Mouse (Mus musculus) kidney, embryonic 16.5 days (tissue): ENCODE measurements at regions not wholly inside any gene's neighbourhood (a gene's known extent, or its start where the extent isn't known, plus 50 kb on each side); places are given as distances from the start of the nearest gene placed in this dataset.

Experiments
- ATAC-seq: fragments of 200-750 bp; cut with Nextera tagmentation; 2 replicates; pipeline ENCODE4 v1.8.0; 2017; ENCODE audit warnings: moderate TSS enrichment; ENCODE audit not compliant: low FRiP score, low TSS enrichment
- H3K27ac ChIP-seq: fragments of 300-500 bp; sonication (generic); 2 replicates; pipeline ENCODE4 v1.5.1; 2014; ENCODE audit warnings: low read length
- H3K27me3 ChIP-seq: fragments of 300-500 bp; sonication (generic); 2 replicates; pipeline ENCODE4 v1.6.1; 2014; ENCODE audit warnings: low read length, control low read depth, mixed read lengths; ENCODE audit not compliant: insufficient read depth
- H3K36me3 ChIP-seq: fragments of 300-500 bp; sonication (generic); 2 replicates; pipeline ENCODE4 v1.6.1; 2014; ENCODE audit warnings: low read length, control low read depth, mixed read lengths; ENCODE audit not compliant: insufficient read depth
- H3K4me1 ChIP-seq: fragments of 300-500 bp; sonication (generic); 2 replicates; pipeline ENCODE4 v1.6.1; 2014; ENCODE audit warnings: low read length, control low read depth, mixed read lengths; ENCODE audit not compliant: insufficient read depth
- H3K4me2 ChIP-seq: fragments of 300-500 bp; sonication (generic); replicated peaks from 2 replicates; pipeline ENCODE4 v1.6.1; 2014; ENCODE audit warnings: low read depth, low read length
- H3K4me3 ChIP-seq: fragments of 300-500 bp; sonication (generic); 2 replicates; pipeline ENCODE4 v1.5.1; 2014; ENCODE audit warnings: mild to moderate bottlenecking, low read length
- H3K9ac ChIP-seq: fragments of 300-500 bp; sonication (generic); replicated peaks from 2 replicates; pipeline ENCODE4 v1.6.1; 2014; ENCODE audit warnings: low read length
- H3K9me3 ChIP-seq: fragments of 300-500 bp; sonication (generic); 2 replicates; pipeline ENCODE4 v1.6.1; 2016; ENCODE audit warnings: low read length, control low read depth
- WGBS: fragments of 180-500 bp; shearing (Covaris S2); extraction: QIAGEN DNeasy Blood & Tissue Kit; methylation state at CpG from one replicate; pipeline ENCODE4 v1.1.7; 2014; 5-methylcytosine and 5-hydroxymethylcytosine counted together

DNA sequence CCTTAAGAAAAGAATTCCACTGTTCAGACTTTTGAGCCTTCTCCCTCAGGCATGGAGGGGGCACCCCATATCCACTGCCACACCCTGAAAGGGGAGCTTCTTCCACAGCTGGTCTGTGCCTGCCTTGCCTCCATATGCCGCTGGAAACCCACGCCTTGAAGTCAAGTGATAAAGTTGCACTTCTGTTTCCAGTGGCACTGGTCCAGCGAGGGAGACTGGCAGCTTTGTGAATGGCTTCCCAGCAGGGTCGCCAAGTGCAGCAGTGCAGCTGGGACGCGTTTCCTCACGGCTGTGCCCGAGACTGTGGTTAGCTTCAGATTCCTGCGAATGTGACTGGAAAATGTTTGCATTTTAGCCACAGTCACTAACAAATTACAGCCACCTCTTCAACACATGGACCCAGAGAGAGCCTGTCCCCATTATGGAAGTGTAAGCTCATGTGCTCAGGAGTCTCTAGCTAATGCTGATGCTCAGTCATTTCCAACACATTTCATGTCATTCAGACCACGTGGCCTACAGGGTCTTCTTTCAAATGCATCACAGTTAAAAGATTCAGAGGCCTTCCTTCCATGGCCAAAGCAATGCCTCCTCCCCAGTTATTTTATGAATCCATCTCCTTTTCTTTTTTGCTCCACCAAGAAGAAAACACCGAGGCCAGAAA, 557.2 kb upstream of the Mpdz start:
- no peaks in the 10 kb centered on the region for H3K27me3 ChIP-seq
- H3K9ac ChIP-seq, result no peak overlapping the region
- no peak overlapping the region for H3K4me3 ChIP-seq
- H3K36me3 ChIP-seq, result no peaks in the 10 kb centered on the region
- WGBS, result 43% methylated on average over 11 of the region's 11 CpGs
- no peaks in the 10 kb centered on the region for H3K9me3 ChIP-seq
- H3K4me2 ChIP-seq, result no peak overlapping the region
- no peak overlapping the region for H3K27ac ChIP-seq
- ATAC-seq, result peak; percentile 49; the same call in 1 of the 2 replicates
- H3K4me1 ChIP-seq, result 0 out of 2 replicates have a peak, but pooled peaks cover 14% of the 10 kb centered on the region

DNA sequence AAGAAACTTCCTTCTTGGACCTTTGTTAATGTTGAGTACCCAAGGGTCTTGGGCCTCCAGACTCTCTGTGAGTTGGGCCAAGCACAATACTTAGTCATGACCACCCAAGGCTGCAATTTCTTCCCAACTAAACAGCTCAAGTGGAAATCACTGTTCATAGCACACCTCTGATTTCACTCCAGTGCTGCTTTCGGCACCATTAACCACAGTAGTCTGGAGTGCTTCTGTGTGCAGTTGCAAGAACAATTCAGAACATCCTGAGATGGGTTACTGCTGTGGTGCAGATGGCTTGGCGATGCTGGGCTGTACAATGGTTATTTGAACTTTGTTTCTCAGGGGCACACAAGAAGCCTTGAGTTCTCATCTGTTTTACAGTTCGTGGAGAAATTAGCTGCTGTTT, 556.5 kb upstream of the Mpdz start:
- Histone ChIP-seq H3K9me3 (no peaks in the 10 kb centered on the region), H3K36me3 (no peaks in the 10 kb centered on the region), H3K27ac (no peak overlapping the region), H3K4me3 (no peak overlapping the region), H3K4me1 (0 out of 2 replicates have a peak, but pooled peaks cover 14% of the 10 kb centered on the region), H3K4me2 (no peak overlapping the region), H3K27me3 (no peaks in the 10 kb centered on the region), H3K9ac (no peak overlapping the region)
- ATAC-seq, result peak; percentile 51; the same call in 1 of the 2 replicates
- 69% methylated on average over 3 of the region's 3 CpGs for WGBS

DNA sequence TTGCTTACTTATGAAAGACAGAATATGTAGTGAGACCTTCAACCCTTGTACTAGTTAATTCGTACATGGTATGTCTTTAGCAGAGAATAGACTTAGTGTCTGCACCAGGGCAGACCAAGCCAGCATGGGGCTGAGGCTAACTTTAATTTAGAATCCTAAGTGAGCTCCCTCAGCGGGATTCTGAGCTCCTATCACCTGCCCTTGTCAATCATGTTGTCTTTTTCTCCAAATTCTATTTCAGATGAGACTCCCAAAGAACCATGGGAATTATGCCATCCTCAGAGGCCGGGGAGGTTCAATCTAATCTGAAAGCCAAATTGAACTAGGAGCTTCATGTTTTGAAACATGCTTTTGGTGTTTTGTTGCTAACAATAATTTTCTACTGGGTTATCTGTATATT, 553.8 kb upstream of the Mpdz start:
- no peaks in the 10 kb centered on the region for H3K27me3 ChIP-seq
- 0 out of 2 replicates have a peak, but pooled peaks cover 11% of the 10 kb centered on the region for H3K4me1 ChIP-seq
- no peak for ATAC-seq
- H3K9me3 ChIP-seq, result no peaks in the 10 kb centered on the region
- no peak overlapping the region for H3K4me3 ChIP-seq
- no peak overlapping the region for H3K27ac ChIP-seq
- no peak overlapping the region for H3K9ac ChIP-seq
- no peaks in the 10 kb centered on the region for H3K36me3 ChIP-seq
- H3K4me2 ChIP-seq, result no peak overlapping the region
- 82% methylated on average over 3 of the region's 3 CpGs for whole genome bisulfite sequencing

DNA sequence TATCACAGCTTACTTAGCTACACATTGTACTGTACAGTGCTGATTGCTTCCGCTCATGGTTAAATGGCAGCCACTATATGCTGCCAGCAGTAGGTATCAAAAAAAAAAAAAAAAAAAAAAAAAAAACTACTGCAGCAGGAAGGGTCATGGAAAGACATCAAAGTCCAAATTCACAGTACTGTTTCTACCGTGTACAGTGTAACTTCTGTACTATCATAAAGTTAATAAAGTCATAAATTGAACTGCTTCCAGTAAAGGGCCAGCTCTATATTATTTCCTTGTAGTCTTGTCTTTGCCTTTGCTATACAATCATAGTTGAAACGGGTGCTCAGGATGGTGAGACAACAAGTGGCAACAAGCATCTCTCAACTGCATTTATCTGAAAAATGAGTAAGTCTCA, 552.6 kb upstream of the Mpdz start:
- ATAC-seq, result no peak
- Histone ChIP-seq H3K27ac (no peak overlapping the region), H3K9me3 (no peaks in the 10 kb centered on the region), H3K4me1 (0 out of 2 replicates have a peak, but pooled peaks cover under 1% of the 10 kb centered on the region), H3K27me3 (no peaks in the 10 kb centered on the region), H3K4me3 (no peak overlapping the region), H3K4me2 (no peak overlapping the region), H3K9ac (no peak overlapping the region), H3K36me3 (no peaks in the 10 kb centered on the region)
- 86% methylated on average over 3 of the region's 3 CpGs for WGBS

DNA sequence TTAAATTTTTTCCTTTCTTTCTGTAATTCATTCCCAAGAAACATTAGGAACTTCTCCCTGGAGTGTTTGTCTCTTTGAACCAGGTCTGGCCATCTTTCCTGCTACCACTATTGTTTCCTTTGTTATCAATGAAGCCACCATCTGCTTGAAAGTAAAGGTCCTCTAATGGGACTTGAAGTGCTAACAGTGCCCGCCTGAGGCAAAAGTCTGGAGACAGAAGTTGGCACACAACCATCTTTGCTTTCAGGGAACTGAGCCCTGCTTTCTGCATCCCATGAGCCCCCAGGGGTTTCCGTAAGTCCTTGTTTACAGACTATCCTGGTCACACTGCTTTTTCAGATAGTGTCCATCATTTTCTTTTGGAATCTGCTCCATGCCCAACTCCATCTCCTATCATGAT, 546.2 kb upstream of the Mpdz start:
- 83% methylated on average over 2 of the region's 2 CpGs for WGBS
- H3K27ac ChIP-seq, result no peak overlapping the region
- H3K9me3 ChIP-seq, result no peaks in the 10 kb centered on the region
- H3K4me2 ChIP-seq, result no peak overlapping the region
- no peaks in the 10 kb centered on the region for H3K27me3 ChIP-seq
- no peak overlapping the region for H3K4me3 ChIP-seq
- no peak for ATAC-seq
- H3K9ac ChIP-seq, result no peak overlapping the region
- no peaks in the 10 kb centered on the region for H3K36me3 ChIP-seq
- no peaks in the 10 kb centered on the region for H3K4me1 ChIP-seq

DNA sequence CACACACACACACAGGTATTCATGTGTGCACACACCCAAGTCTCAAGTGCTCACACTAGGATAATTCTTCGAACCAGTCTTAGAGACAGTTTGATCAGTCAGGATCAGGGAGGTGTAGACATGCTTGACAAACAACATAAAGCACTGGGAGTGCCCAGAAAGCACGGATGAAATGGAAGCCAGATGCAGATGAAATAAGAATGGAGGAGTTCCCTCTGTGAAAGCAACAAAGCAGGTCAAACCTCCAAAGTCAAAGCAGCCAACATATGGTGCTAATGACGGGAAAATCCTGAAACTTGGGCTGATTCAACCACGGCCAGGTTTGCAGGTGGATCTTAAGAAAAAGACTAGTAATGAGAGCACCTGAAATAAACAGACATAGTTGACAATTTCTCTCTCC, 544.0 kb upstream of the Mpdz start:
- WGBS, result 57% methylated on average over 4 of the region's 4 CpGs
- no peak overlapping the region for H3K27ac ChIP-seq
- no peak overlapping the region for H3K4me3 ChIP-seq
- no peak overlapping the region for H3K4me2 ChIP-seq
- H3K9ac ChIP-seq, result no peak overlapping the region
- no peaks in the 10 kb centered on the region for H3K36me3 ChIP-seq
- no peak for ATAC-seq
- no peaks in the 10 kb centered on the region for H3K4me1 ChIP-seq
- no peaks in the 10 kb centered on the region for H3K9me3 ChIP-seq
- H3K27me3 ChIP-seq, result no peaks in the 10 kb centered on the region

DNA sequence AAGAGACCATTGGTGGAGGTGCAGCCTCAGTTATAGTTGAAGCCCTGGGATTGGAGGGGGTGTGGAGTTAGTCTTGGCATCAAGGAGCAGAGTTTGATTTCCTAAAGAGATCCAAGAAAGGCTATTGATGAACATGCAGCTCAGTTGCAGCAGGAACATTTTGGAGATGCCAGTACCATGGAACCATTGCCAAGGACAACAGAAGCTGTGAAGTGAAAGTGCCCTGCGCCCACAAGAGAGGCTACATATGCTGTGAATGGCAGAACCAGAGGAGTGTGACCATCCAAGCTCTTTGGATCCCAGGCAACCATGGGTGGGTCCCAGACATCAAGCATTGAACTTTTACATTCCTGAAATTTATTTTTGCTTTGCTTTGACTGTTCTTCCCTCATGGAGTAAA, 539.2 kb upstream of the Mpdz start:
- WGBS, result 85% methylated on average over 1 of the region's 1 CpGs
- no peak for ATAC-seq
- H3K4me3 ChIP-seq, result no peak overlapping the region

DNA sequence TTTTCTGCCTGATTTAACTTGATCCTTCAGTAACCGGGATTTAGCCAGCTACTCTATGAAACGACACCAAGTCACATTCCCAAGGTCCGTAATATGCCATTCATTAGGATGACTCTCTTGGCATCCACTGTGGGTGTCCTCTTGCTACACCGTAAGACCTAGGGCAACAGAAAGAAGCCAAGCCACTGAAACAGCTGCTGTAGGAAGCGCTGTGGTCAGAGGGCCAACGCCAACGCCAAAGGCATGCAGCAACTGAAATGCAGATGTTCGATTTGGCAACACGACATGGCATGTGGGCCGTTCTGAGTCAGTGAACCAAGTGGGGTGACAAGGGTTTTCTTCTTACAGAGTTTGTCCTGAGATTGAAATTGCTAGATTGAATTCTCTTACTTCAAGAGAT, 527.9 kb upstream of the Mpdz start:
- Histone ChIP-seq H3K36me3 (no peaks in the 10 kb centered on the region), H3K9ac (no peak overlapping the region), H3K27ac (no peak overlapping the region), H3K9me3 (no peaks in the 10 kb centered on the region), H3K4me3 (no peak overlapping the region), H3K4me2 (no peak overlapping the region), H3K4me1 (no peaks in the 10 kb centered on the region), H3K27me3 (no peaks in the 10 kb centered on the region)
- ATAC-seq, result no peak
- WGBS, result 77% methylated on average over 10 of the region's 10 CpGs

More for the DNA sequence above, 539.2 kb upstream of the Mpdz start:
- H3K27ac ChIP-seq, result no peak overlapping the region
- no peaks in the 10 kb centered on the region for H3K27me3 ChIP-seq
- no peak overlapping the region for H3K9ac ChIP-seq
- no peaks in the 10 kb centered on the region for H3K36me3 ChIP-seq
- H3K4me1 ChIP-seq, result no peaks in the 10 kb centered on the region
- no peak overlapping the region for H3K4me2 ChIP-seq
- no peaks in the 10 kb centered on the region for H3K9me3 ChIP-seq

DNA sequence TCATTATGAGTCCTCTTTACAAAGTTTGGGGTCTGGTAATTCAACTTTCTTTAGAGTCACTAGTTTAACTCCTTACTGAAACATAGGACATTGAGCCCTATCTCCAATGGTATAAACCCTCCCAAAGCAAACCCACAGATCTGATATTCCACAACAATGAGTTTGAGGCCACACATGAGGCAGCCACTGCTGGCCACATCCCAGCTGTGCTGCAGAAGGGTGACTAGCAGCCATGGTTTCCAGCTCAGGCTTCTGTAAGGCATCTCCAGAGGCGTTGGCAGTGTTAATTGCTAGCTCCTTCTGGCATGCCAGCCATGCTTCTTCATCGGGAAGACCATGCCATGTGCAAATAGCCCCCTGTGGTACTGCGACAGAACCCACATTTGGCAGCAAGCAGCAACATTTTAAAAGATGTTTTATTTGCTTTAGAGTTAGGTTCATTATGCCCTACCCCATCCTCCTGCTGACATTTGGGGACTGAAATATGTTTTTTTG, 527.1 kb upstream of the Mpdz start:
- Histone ChIP-seq H3K9ac (no peak overlapping the region), H3K27ac (no peak overlapping the region), H3K27me3 (no peaks in the 10 kb centered on the region), H3K4me3 (no peak overlapping the region), H3K4me1 (no peaks in the 10 kb centered on the region), H3K4me2 (no peak overlapping the region), H3K36me3 (no peaks in the 10 kb centered on the region), H3K9me3 (no peaks in the 10 kb centered on the region)
- WGBS, result 83% methylated on average over 3 of the region's 3 CpGs
- ATAC-seq, result no peak

DNA sequence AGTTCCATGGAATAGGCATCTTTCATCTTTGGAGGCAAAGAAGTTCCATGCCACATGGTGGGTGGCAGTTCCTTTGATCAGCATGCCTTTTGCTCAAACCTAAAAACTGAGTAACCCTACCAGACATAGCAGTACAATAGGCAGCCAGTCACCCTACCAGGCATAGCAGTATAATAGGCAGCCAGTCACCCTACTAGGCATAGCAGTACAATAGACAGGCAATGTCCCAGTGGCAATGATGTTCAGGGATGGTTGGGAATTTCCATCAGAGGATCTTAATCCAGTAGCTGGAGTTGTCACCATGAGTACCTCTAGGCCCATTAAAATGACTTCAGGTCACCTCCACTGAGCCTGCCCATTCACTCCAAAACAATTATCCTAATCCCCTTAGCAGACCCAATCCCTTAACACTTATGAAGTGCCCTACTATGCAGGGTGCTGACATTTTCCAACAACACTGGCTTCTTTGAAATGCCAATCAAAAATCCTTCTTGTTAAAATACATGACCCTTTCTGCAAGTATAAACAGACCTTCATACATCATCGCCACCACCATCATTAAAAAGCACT, 523.5 kb upstream of the Mpdz start:
- Histone ChIP-seq H3K4me3 (no peak overlapping the region), H3K9ac (no peak overlapping the region), H3K27me3 (no peaks in the 10 kb centered on the region), H3K36me3 (no peaks in the 10 kb centered on the region), H3K9me3 (no peaks in the 10 kb centered on the region), H3K4me1 (no peaks in the 10 kb centered on the region), H3K4me2 (no peak overlapping the region), H3K27ac (no peak overlapping the region)
- no peak for ATAC-seq
- 75% methylated on average over 1 of the region's 1 CpGs for WGBS
